Mouse (Mus musculus): ENCODE data around the gene Sf3b3. TPM values are rescaled to one million over a fixed set of nuclear protein-coding genes. Genes with fewer than 3 reads are reported as not detected.

Gene Sf3b3
- polyA plus RNA-seq, 1 experiment from 2014 or later = 203 TPM

DNA sequence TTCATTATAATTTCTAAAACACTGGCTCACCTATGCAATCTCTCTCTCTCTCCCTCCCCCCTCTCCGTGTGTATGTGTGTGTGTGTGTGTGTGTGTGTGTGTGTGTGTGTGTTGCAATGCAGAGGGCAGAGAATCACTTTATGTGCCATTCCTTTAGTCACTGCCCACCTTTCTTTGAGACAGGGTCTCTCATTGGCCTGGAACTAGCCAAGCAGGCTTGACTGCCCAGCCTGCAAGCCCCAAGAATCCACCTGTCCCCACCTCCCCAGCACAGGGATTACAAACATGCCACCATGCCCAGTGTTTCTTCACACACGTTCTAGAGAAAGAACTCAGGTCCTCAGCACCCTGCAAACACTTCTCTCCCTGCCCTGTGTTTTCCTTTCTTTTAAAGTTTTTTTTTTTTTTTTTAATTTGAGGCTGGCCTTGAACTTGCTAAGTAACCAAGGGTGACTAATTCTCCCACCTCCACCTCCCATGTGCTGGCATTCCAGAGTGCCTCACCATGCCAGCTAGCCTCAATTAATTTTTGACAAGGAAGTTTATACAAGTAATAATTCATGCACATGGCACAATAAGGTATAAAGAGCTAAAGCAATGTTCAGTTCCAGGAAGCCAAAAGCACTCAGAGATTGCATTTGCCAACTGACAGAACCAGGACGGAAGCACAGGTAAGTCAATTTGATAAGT lies 41.6 kb downstream of the Sf3b3 start:
- H3K27ac ChIP-seq (ENCODE audit: low read depth, low read length) = no peak overlapping the region
- no peak overlapping the region for H3K4me2 ChIP-seq
- no peak overlapping the region for H3K9ac ChIP-seq (ENCODE audit: low read length)
- no peaks in the 10 kb centered on the region for H3K4me1 ChIP-seq (ENCODE audit: control insufficient read depth, insufficient read depth, low read length)
- H3K27me3 ChIP-seq (ENCODE audit: control insufficient read depth, insufficient read depth, low read length) = no peaks in the 10 kb centered on the region
- DNase-seq (ENCODE audit: low spot score, missing footprints) = no peak
- no peak for ATAC-seq (ENCODE audit: low FRiP score)
- no peaks in the 10 kb centered on the region for H3K9me3 ChIP-seq (ENCODE audit: control insufficient read depth, low read length)
- 56% methylated on average over 3 of the region's 3 CpGs for WGBS
- H3K4me3 ChIP-seq (ENCODE audit: low read depth, low read length) = no peak overlapping the region
- H3K36me3 ChIP-seq (ENCODE audit: control insufficient read depth, insufficient read depth, low read length) = peaks cover 3% of the 10 kb centered on the region; the same call in 1 of the 2 replicates

GRCm38 (mm10) chr8:110803856-110804255 lies 42.7 kb downstream of the Sf3b3 start:
- H3K4me2 ChIP-seq = no peak overlapping the region
- no peak overlapping the region for H3K9ac ChIP-seq (ENCODE audit: low read length)
- 90% methylated on average over 9 of the region's 9 CpGs for WGBS
- no peak overlapping the region for H3K4me3 ChIP-seq (ENCODE audit: low read depth, low read length)
- H3K27ac ChIP-seq (ENCODE audit: low read depth, low read length) = no peak overlapping the region
- no peaks in the 10 kb centered on the region for H3K27me3 ChIP-seq (ENCODE audit: control insufficient read depth, insufficient read depth, low read length)
- H3K4me1 ChIP-seq (ENCODE audit: control insufficient read depth, insufficient read depth, low read length) = no peaks in the 10 kb centered on the region
- DNase-seq (ENCODE audit: low spot score, missing footprints) = no peak
- H3K36me3 ChIP-seq (ENCODE audit: control insufficient read depth, insufficient read depth, low read length) = no peaks in the 10 kb centered on the region; the same call in 1 of the 2 replicates
- no peak for ATAC-seq (ENCODE audit: low FRiP score)
- H3K9me3 ChIP-seq (ENCODE audit: control insufficient read depth, low read length) = no peaks in the 10 kb centered on the region

- no peak for ATAC-seq (ENCODE audit: low FRiP score)
- H3K4me2 ChIP-seq = no peak overlapping the region
- no peaks in the 10 kb centered on the region for H3K36me3 ChIP-seq (ENCODE audit: control insufficient read depth, insufficient read depth, low read length)
- H3K4me3 ChIP-seq (ENCODE audit: low read depth, low read length) = no peak overlapping the region
- DNase-seq (ENCODE audit: low spot score, missing footprints) = no peak
- H3K27me3 ChIP-seq (ENCODE audit: control insufficient read depth, insufficient read depth, low read length) = no peaks in the 10 kb centered on the region
- H3K9ac ChIP-seq (ENCODE audit: low read length) = no peak overlapping the region
- 79% methylated on average over 5 of the region's 5 CpGs for WGBS
- H3K9me3 ChIP-seq (ENCODE audit: control insufficient read depth, low read length) = no peaks in the 10 kb centered on the region
- H3K27ac ChIP-seq (ENCODE audit: low read depth, low read length) = no peak overlapping the region
- H3K4me1 ChIP-seq (ENCODE audit: control insufficient read depth, insufficient read depth, low read length) = no peaks in the 10 kb centered on the region
Observed at GRCm38 (mm10) chr8:110802988-110803387, 43.6 kb downstream of the Sf3b3 start.

- H3K27me3 ChIP-seq (ENCODE audit: control insufficient read depth, insufficient read depth, low read length) = no peaks in the 10 kb centered on the region
- H3K9ac ChIP-seq (ENCODE audit: low read length) = no peak overlapping the region
- 94% methylated on average over 8 of the region's 8 CpGs for WGBS
- DNase-seq (ENCODE audit: low spot score, missing footprints) = no peak
- no peaks in the 10 kb centered on the region for H3K4me1 ChIP-seq (ENCODE audit: control insufficient read depth, insufficient read depth, low read length)
- H3K9me3 ChIP-seq (ENCODE audit: control insufficient read depth, low read length) = no peaks in the 10 kb centered on the region
- H3K4me2 ChIP-seq = no peak overlapping the region
- no peak for ATAC-seq (ENCODE audit: low FRiP score)
- no peaks in the 10 kb centered on the region for H3K36me3 ChIP-seq (ENCODE audit: control insufficient read depth, insufficient read depth, low read length)
- H3K27ac ChIP-seq (ENCODE audit: low read depth, low read length) = no peak overlapping the region
- no peak overlapping the region for H3K4me3 ChIP-seq (ENCODE audit: low read depth, low read length)
Observed at GRCm38 (mm10) chr8:110797086-110797485, 49.5 kb downstream of the Sf3b3 start.

- Histone ChIP-seq H3K27ac (ENCODE audit: low read depth, low read length) (no peak overlapping the region), H3K4me2 (no peak overlapping the region), H3K36me3 (ENCODE audit: control insufficient read depth, insufficient read depth, low read length) (no peaks in the 10 kb centered on the region), H3K9ac (ENCODE audit: low read length) (no peak overlapping the region), H3K27me3 (ENCODE audit: control insufficient read depth, insufficient read depth, low read length) (no peaks in the 10 kb centered on the region), H3K4me3 (ENCODE audit: low read depth, low read length) (no peak overlapping the region), H3K4me1 (ENCODE audit: control insufficient read depth, insufficient read depth, low read length) (no peaks in the 10 kb centered on the region), H3K9me3 (ENCODE audit: control insufficient read depth, low read length) (no peaks in the 10 kb centered on the region)
- DNase-seq (ENCODE audit: low spot score, missing footprints) = no peak
- WGBS = 89% methylated on average over 7 of the region's 7 CpGs
- no peak for ATAC-seq (ENCODE audit: low FRiP score)
Observed at GRCm38 (mm10) chr8:110794363-110794965, 52.1 kb downstream of the Sf3b3 start.

GRCm38 (mm10) chr8:110793936-110794335 lies 52.7 kb downstream of the Sf3b3 start:
- Histone ChIP-seq H3K4me3 (ENCODE audit: low read depth, low read length) (no peak overlapping the region), H3K4me2 (no peak overlapping the region), H3K4me1 (ENCODE audit: control insufficient read depth, insufficient read depth, low read length) (no peaks in the 10 kb centered on the region), H3K9ac (ENCODE audit: low read length) (no peak overlapping the region), H3K9me3 (ENCODE audit: control insufficient read depth, low read length) (no peaks in the 10 kb centered on the region), H3K27me3 (ENCODE audit: control insufficient read depth, insufficient read depth, low read length) (no peaks in the 10 kb centered on the region), H3K36me3 (ENCODE audit: control insufficient read depth, insufficient read depth, low read length) (no peaks in the 10 kb centered on the region), H3K27ac (ENCODE audit: low read depth, low read length) (no peak overlapping the region)
- DNase-seq (ENCODE audit: low spot score, missing footprints) (no peak), ATAC-seq (ENCODE audit: low FRiP score) (no peak)
- whole genome bisulfite sequencing = 95% methylated on average over 9 of the region's 9 CpGs

- Histone ChIP-seq H3K4me3 (ENCODE audit: low read depth, low read length) (no peak overlapping the region), H3K9ac (ENCODE audit: low read length) (no peak overlapping the region), H3K4me2 (no peak overlapping the region), H3K27me3 (ENCODE audit: control insufficient read depth, insufficient read depth, low read length) (no peaks in the 10 kb centered on the region), H3K36me3 (ENCODE audit: control insufficient read depth, insufficient read depth, low read length) (no peaks in the 10 kb centered on the region), H3K4me1 (ENCODE audit: control insufficient read depth, insufficient read depth, low read length) (no peaks in the 10 kb centered on the region), H3K27ac (ENCODE audit: low read depth, low read length) (no peak overlapping the region), H3K9me3 (ENCODE audit: control insufficient read depth, low read length) (no peaks in the 10 kb centered on the region)
- DNase-seq (ENCODE audit: low spot score, missing footprints) (no peak), ATAC-seq (ENCODE audit: low FRiP score) (no peak)
- 86% methylated on average over 9 of the region's 9 CpGs for WGBS
Observed at GRCm38 (mm10) chr8:110793511-110793910, 53.1 kb downstream of the Sf3b3 start.

GRCm38 (mm10) chr8:110792574-110793200 lies 53.9 kb downstream of the Sf3b3 start:
- 88% methylated on average over 11 of the region's 11 CpGs for WGBS
- ATAC-seq (ENCODE audit: low FRiP score) (no peak), DNase-seq (ENCODE audit: low spot score, missing footprints) (no peak)
- no peak overlapping the region for H3K9ac ChIP-seq (ENCODE audit: low read length)
- H3K4me3 ChIP-seq (ENCODE audit: low read depth, low read length) = no peak overlapping the region
- no peak overlapping the region for H3K4me2 ChIP-seq
- no peaks in the 10 kb centered on the region for H3K27me3 ChIP-seq (ENCODE audit: control insufficient read depth, insufficient read depth, low read length)
- H3K9me3 ChIP-seq (ENCODE audit: control insufficient read depth, low read length) = no peaks in the 10 kb centered on the region
- H3K36me3 ChIP-seq (ENCODE audit: control insufficient read depth, insufficient read depth, low read length) = no peaks in the 10 kb centered on the region
- no peaks in the 10 kb centered on the region for H3K4me1 ChIP-seq (ENCODE audit: control insufficient read depth, insufficient read depth, low read length)
- H3K27ac ChIP-seq (ENCODE audit: low read depth, low read length) = no peak overlapping the region

DNA sequence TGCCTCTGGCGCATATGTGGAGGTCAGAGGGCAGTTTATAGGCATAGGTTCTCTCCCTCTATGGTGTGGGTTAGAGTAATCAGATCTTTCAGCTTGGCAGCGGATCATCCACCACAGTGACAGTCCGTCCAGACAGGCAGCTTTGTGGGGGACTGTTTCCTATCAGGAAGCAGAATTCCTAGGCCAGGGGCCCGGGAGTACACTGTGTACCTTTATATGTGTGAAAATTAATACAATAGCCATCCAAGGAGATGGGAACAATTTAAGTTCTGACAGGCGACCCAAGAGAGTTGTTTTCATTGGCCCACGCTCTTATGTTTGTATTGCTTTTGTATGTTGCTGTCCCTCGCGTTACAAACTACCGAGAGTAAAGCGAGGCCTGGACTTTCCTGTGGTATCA lies 55.4 kb downstream of the Sf3b3 start:
- H3K27me3 ChIP-seq (ENCODE audit: control insufficient read depth, insufficient read depth, low read length) = no peaks in the 10 kb centered on the region
- ATAC-seq (ENCODE audit: low FRiP score) (no peak), DNase-seq (ENCODE audit: low spot score, missing footprints) (no peak)
- H3K4me2 ChIP-seq = no peak overlapping the region
- no peaks in the 10 kb centered on the region for H3K4me1 ChIP-seq (ENCODE audit: control insufficient read depth, insufficient read depth, low read length)
- H3K27ac ChIP-seq (ENCODE audit: low read depth, low read length) = no peak overlapping the region
- H3K9me3 ChIP-seq (ENCODE audit: control insufficient read depth, low read length) = no peaks in the 10 kb centered on the region
- H3K9ac ChIP-seq (ENCODE audit: low read length) = no peak overlapping the region
- WGBS = 81% methylated on average over 10 of the region's 10 CpGs
- no peak overlapping the region for H3K4me3 ChIP-seq (ENCODE audit: low read depth, low read length)
- no peaks in the 10 kb centered on the region for H3K36me3 ChIP-seq (ENCODE audit: control insufficient read depth, insufficient read depth, low read length)
